Mouse (Mus musculus): ENCODE measurements around the gene Mettl22.

The Mettl22 gene

GRCm38 (mm10) chr16:8470603-8471481, at the start of gene Mettl22:
Gene Mettl22, plus strand, starts transcription at chr16:8470788.
- peak; percentile 90 for DNase-seq (ENCODE audit: extremely low spot score, low spot score)

GRCm38 (mm10) chr16:8420842-8421241, 49.7 kb upstream of the Mettl22 start:
- no peak for DNase-seq (ENCODE audit: extremely low spot score, low spot score)

DNA sequence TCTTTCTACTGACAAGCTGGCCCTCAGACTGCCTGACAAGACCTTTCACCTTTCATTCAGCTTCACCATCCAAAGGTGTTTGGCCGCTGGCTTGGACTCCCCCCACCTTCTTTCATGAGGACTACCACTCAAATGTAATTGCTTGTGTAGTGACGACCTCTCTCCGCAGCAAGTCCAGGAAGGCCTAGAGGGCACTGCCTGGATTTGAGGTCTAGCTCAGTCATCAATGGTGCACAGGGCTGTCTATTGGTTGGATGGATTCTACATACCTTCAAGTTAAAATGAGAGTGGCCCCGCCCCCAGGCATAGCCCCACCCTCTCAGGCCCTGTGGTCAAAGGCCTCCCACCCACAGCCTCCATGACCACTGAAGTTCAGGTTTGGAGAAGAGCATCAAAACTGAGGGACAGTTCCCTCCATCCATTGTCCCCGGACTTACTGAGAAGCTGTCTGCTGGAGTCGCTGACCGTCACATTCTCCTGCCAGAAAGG, 46.9 kb upstream of the Mettl22 start:
- no peak for DNase-seq (ENCODE audit: extremely low spot score, low spot score)

- DNase-seq (ENCODE audit: extremely low spot score, low spot score) = no peak
Observed at GRCm38 (mm10) chr16:8424161-8424970, 46.2 kb upstream of the Mettl22 start.

- DNase-seq (ENCODE audit: extremely low spot score, low spot score) = no peak
Observed at GRCm38 (mm10) chr16:8424971-8425330, 45.6 kb upstream of the Mettl22 start, which contains the start of gene Tmem114. Gene Tmem114, minus strand, starts transcription at chr16:8425136.

GRCm38 (mm10) chr16:8425736-8426135, 44.9 kb upstream of the Mettl22 start:
- DNase-seq (ENCODE audit: extremely low spot score, low spot score) = no peak

- DNase-seq (ENCODE audit: extremely low spot score, low spot score) = no peak
Observed at GRCm38 (mm10) chr16:8429531-8429930, 41.1 kb upstream of the Mettl22 start.

DNA sequence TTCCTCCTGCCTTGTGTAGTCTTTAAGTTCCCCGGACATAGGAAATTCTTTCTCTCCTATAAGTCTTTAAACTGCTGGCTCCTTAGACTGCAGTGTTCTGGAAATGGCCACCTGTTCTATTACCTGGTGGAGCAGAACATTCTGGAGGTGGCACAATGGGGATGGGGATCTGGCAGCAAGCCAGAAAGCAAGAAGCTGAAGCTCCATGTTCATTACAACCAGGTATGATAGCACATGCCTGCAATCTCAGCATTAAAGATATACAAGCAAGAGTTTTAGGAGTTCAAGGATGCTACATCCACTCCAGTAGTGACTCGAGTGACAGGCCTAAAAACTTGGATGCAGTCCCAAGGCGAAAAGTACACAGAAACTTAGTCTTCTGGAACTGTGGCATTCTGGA, 38.0 kb upstream of the Mettl22 start:
- no peak for DNase-seq (ENCODE audit: extremely low spot score, low spot score)

GRCm38 (mm10) chr16:8444911-8445310, 25.7 kb upstream of the Mettl22 start:
- DNase-seq (ENCODE audit: extremely low spot score, low spot score) = no peak

DNA sequence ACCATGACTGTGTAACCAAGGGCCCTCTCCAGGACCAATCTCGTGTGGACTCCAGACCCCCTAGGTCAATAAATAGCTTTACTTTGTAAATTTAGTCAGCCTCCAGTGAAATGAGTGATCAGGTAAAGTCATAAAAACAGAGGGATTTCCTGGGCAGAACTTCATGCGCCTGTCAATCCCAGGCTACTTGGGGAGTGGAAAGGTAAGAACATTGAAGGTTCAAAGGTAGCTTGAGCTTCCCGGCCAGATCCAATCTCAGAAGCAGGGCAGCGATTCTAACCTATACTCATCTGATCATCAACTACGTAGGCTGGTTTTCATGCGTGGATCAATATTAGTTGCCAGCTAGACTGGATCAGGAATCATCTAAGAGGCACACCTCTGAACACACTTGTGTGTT, 24.3 kb upstream of the Mettl22 start:
- DNase-seq (ENCODE audit: extremely low spot score, low spot score) = no peak

DNA sequence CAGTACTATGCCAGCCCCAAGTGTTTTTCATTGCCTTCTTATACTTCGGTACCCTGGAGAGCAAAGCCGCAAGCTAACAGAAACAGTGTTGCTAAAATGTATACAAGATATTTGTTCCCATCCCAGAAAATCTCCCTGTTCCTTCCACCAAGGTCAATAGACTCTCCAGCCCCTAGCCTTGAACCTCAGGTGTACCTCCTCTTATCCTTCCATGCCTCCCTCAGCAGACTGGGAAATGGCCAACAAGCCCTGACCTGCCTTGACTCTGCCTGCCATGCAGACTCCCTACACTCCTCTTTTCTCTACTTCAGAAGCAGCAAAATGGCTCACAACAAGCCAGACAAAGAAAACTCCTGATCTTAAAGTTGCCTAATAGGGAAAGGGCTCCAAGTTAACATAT, 17.3 kb upstream of the Mettl22 start:
- no peak for DNase-seq (ENCODE audit: extremely low spot score, low spot score)

- DNase-seq (ENCODE audit: extremely low spot score, low spot score) = no peak
Observed at GRCm38 (mm10) chr16:8455221-8455620, 15.4 kb upstream of the Mettl22 start.

DNA sequence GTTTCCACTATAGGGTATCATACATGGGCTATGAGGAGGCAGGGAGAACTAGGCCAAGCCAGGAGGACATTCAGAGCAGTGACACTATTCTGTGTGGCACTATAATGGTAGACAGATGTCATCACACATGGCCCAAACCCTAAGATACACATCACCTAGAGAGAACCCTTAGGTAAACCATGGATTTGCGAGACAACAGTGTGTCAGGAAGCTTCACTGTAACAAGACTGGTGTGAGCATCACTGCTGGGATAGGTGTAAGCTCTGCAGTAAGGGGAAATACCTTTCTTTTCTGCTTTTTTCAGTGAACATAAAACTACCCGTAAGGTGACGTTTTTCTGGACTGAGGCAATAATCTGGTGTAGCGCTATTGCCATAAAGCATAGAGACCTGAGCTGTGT, 12.2 kb upstream of the Mettl22 start:
- no peak for DNase-seq (ENCODE audit: extremely low spot score, low spot score)

DNA sequence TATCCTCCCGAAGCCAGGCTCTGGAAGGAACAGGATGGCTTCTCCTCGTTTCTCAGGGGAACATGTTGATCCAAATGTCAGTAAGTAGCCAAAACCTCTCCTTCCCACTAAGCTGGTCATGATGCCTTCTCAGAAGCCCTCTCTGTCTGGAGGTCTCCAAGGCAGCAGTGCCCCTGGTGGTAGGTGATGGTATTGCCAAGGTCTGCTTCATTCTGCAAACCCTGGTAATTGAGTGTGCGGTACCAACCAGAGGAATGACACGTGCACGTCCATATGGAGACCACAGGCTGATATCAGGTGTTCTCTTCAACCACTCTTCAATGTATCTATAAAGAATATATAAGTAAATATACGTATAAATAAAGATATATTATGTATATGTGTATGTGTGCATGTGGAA, 11.5 kb upstream of the Mettl22 start:
- peak; percentile 74 for DNase-seq (ENCODE audit: extremely low spot score, low spot score)

DNA sequence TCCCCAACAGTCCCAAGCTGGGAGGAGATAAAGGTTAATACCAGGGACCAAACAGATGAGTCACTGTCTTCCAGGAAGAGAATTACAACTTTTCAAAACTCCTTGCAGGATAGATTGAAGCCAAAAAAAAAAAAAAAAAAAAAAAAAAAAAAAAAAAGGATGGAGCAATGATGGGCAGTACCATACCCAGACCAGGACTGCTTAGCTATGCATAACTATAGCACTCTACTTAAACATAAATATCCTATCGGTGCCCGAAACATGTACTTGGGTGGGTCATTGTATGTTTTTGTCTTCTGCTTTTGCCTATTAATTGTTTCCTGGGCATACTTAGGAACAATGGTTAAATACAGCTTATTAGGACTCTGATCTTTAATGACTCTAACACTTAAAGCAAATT, 456 bp upstream of the Mettl22 start:
- no peak for DNase-seq (ENCODE audit: extremely low spot score, low spot score)

GRCm38 (mm10) chr16:8487396-8488005, 16.9 kb downstream of the Mettl22 start:
- DNase-seq (ENCODE audit: extremely low spot score, low spot score) = no peak

DNA sequence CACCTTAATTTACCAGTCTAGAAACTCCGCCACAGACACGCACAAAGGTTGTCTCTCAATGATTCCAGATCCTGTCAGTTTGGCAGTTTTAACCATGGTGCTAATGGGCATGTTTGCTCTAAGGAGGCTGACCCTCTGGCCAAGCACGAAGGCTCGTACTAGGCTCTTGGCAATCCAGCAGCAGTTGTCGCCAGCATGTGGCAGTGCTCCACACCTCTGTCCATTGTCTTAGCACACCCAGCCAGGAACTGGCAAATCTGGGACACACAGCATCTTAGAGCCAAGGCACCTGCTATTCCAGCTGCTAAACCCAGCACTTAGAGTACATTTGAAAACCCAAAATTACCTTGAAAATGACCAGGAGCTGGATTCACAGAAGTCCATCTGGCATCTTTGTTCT, 18.8 kb downstream of the Mettl22 start:
- DNase-seq (ENCODE audit: extremely low spot score, low spot score) = no peak

- DNase-seq (ENCODE audit: extremely low spot score, low spot score) = no peak
Observed at GRCm38 (mm10) chr16:8491743-8492490, 21.3 kb downstream of the Mettl22 start.

- DNase-seq (ENCODE audit: extremely low spot score, low spot score) = peak; percentile 66
Observed at GRCm38 (mm10) chr16:8494268-8494667, 23.7 kb downstream of the Mettl22 start.

- DNase-seq (ENCODE audit: extremely low spot score, low spot score) = no peak
Observed at GRCm38 (mm10) chr16:8496967-8497366, 26.4 kb downstream of the Mettl22 start.

GRCm38 (mm10) chr16:8504271-8504670, 33.7 kb downstream of the Mettl22 start:
- DNase-seq (ENCODE audit: extremely low spot score, low spot score) = no peak
